Mouse (Mus musculus): ENCODE measurements around the gene Bcl2a1b.
"Not testable (repeated sequence)": the region's sequence is repeated elsewhere in the genome, so short reads cannot be mapped to it uniquely, and the experiment has no call there.

DNA sequence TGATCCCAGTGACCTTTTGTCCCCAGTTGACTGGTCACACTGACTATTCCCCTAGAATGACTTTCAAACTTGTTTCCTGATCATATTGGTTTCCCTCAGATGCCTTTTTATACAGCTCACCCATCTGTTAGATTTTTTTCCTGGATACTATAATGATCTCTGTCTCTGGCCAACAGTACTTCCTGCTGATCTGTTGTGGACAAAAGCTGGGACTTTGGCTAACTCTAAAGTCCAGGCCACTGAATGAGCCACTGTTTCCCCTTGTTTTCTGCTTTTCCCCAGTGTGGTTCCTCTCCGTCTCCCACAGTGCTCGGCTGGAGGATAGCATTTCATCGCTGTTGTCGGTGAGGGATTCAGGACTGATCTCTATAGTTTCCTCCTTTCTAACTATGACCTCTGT lies 19.2 kb downstream of the Bcl2a1b start:
- not testable (repeated sequence) for TF ChIP-seq CTCF (IDR thresholded peaks at IDR 0.05; ENCODE audit: low read depth, low read length); POLR2A (IDR thresholded peaks at IDR 0.05; ENCODE audit: borderline replicate concordance, low read depth, low read length)
